In genomic region chr3:121261939-121262520, GRCm38 (mm10) we compare ENCODE assay signal across 8 mouse cellular contexts. TPM values are rescaled to one million over a fixed set of nuclear protein-coding genes. Genes with fewer than 3 reads are reported as not detected.
DNase-seq lines count a peak whose midpoint lies in the region; ATAC-seq and TF ChIP-seq lines count a peak whose summit lies in the region.

No protein-coding gene starts in this region.

- H3K4me3 ChIP-seq in layer of hippocampus, adult 2 months = peak overlapping the region; percentile 83
- peak overlapping the region; percentile 67 for H3K4me3 ChIP-seq in embryonic facial prominence, embryonic 11.5 days (ENCODE audit: low read depth, low read length)
- peak overlapping the region; percentile 73 for H3K4me3 ChIP-seq in neural tube, embryonic 13.5 days

- WGBS in embryonic facial prominence, embryonic 11.5 days = 8% methylated on average over 21 of the region's 21 CpGs
- WGBS in neural tube, embryonic 13.5 days = 9% methylated on average over 21 of the region's 21 CpGs

- H3K4me1 ChIP-seq in embryonic facial prominence, embryonic 11.5 days (ENCODE audit: control insufficient read depth, insufficient read depth, low read length) = no peaks in the 10 kb centered on the region
- H3K4me1 ChIP-seq in neural tube, embryonic 13.5 days (replicated peaks) = peaks cover 4% of the 10 kb centered on the region; the same call in 1 of the 2 replicates

- no peak for ATAC-seq in embryonic facial prominence, embryonic 11.5 days (replicated peaks; ENCODE audit: insufficient number of reproducible peaks, low FRiP score, low TSS enrichment, low read depth)
- no peak for ATAC-seq in neural tube, embryonic 13.5 days (ENCODE audit: low read depth)

- H3K27ac ChIP-seq in layer of hippocampus, adult 2 months = peak overlapping the region; percentile 95
- no peak overlapping the region for H3K27ac ChIP-seq in embryonic facial prominence, embryonic 11.5 days (replicated peaks; ENCODE audit: low read depth, low read length)
- H3K27ac ChIP-seq in neural tube, embryonic 13.5 days (replicated peaks) = peak overlapping the region; percentile 67; the same call in 1 of the 2 replicates

- H3K9ac ChIP-seq in embryonic facial prominence, embryonic 11.5 days (replicated peaks; ENCODE audit: low read length) = peak overlapping the region; percentile 71
- peak overlapping the region; percentile 86 for H3K9ac ChIP-seq in neural tube, embryonic 13.5 days

- DNase-seq in layer of hippocampus, adult 2 months (ENCODE audit: low spot score in 2 of 2) = peak in 1 of 2 experiments; percentile 22
- no peak for DNase-seq in layer of hippocampus, adult 9-10 months (ENCODE audit: low spot score)
- no peak for DNase-seq in embryonic facial prominence, embryonic 11.5 days (ENCODE audit: low spot score)
- peak; percentile 4 for DNase-seq in induced T-regulatory cell, adult 2 months (ENCODE audit: low read depth)
- no peak for DNase-seq in ovary, postnatal 10 days (ENCODE audit: low spot score)
- no peak for DNase-seq in thymus, postnatal 25 days
- no peak for DNase-seq in urinary bladder, postnatal 14 days (ENCODE audit: low spot score)

- TF ChIP-seq CTCF in layer of hippocampus, adult 2 months (conservative IDR thresholded peaks at IDR 0.05) = no peak

- H3K27me3 ChIP-seq in embryonic facial prominence, embryonic 11.5 days (ENCODE audit: control insufficient read depth, insufficient read depth, low read length) = peaks cover 21% of the 10 kb centered on the region
- H3K27me3 ChIP-seq in neural tube, embryonic 13.5 days = peaks cover 53% of the 10 kb centered on the region

- no peaks in the 10 kb centered on the region for H3K9me3 ChIP-seq in embryonic facial prominence, embryonic 11.5 days (replicated peaks; ENCODE audit: control insufficient read depth, low read length)
- no peaks in the 10 kb centered on the region for H3K9me3 ChIP-seq in neural tube, embryonic 13.5 days

- H3K36me3 ChIP-seq in embryonic facial prominence, embryonic 11.5 days (replicated peaks; ENCODE audit: control insufficient read depth, insufficient read depth, low read depth, low read length) = no peaks in the 10 kb centered on the region
- H3K36me3 ChIP-seq in neural tube, embryonic 13.5 days = no peaks in the 10 kb centered on the region

- peak overlapping the region; percentile 100 for H3K4me2 ChIP-seq in embryonic facial prominence, embryonic 11.5 days (ENCODE audit: low read depth, low read length)
- H3K4me2 ChIP-seq in neural tube, embryonic 13.5 days = peak overlapping the region; percentile 90

RNA-seq across cellular contexts. Expression of gene Tmem56, which starts 20.9 kb away (rescaled TPM):
- total RNA-seq in layer of hippocampus, adult 2 months (2021) = 10 to 100 TPM; 30.6 to 31.1 TPM
- polyA plus RNA-seq in embryonic facial prominence, embryonic 11.5 days (2014; fragmentation: Nextera tagmentation; extraction: Ambion mirVana) = 0.90 and 1.6 TPM in 2 replicates
- polyA plus RNA-seq in neural tube, embryonic 13.5 days (2015; fragmentation: Nextera tagmentation; extraction: Ambion mirVana) = 1.4 and 1.6 TPM in 2 replicates

RNA-seq across cellular contexts. Expression of gene Alg14, which starts 29.5 kb away (rescaled TPM):
- total RNA-seq in layer of hippocampus, adult 2 months (2021) = 10 to 100 TPM in 1 of 2 experiments, 1 to 10 TPM in 1; 9.8 to 13.6 TPM
- 35.4 and 35.6 TPM in 2 replicates for polyA plus RNA-seq in embryonic facial prominence, embryonic 11.5 days (2014; fragmentation: Nextera tagmentation; extraction: Ambion mirVana)
- polyA plus RNA-seq in neural tube, embryonic 13.5 days (2015; fragmentation: Nextera tagmentation; extraction: Ambion mirVana) = 37.9 and 39.3 TPM in 2 replicates
